Mouse (Mus musculus): ENCODE data around the gene Nhlrc4.

The Nhlrc4 gene

DNA sequence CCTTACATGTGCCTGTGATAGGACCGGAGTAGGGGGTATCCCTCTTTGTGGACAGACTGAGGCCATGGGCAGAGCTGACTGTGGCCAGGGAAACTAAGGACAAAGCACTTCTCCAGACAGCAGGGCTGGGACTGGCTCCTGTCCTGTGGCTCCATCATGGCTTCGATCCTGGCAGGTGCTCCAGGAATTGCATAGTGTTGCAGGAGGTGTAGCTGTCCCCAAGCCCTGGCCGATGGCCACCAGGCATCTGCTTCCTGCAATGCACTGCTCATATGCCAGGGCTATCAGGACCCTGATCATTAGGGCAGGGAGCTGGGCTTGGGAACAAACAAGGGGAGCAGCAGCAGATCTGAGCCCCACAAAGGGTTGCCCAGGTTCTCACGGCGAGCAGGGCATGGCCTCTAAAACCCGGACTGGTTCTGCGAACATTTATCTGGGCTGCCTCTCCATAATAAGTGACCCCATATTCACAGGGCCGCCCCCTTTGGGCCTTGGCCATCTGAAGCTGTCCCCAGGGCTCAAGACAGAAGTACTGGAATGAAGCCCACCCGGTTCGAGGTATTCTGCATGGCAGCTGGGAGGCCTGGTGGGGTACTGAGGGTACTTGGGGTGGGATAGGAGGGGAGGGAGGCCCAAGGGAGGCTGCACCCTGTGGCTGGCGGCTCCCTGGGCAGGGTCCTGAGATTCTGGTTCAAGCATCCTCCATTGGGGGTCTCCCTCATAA lies 14.2 kb upstream of the Nhlrc4 start:
- CTCF ChIA-PET, result no interaction called here

DNA sequence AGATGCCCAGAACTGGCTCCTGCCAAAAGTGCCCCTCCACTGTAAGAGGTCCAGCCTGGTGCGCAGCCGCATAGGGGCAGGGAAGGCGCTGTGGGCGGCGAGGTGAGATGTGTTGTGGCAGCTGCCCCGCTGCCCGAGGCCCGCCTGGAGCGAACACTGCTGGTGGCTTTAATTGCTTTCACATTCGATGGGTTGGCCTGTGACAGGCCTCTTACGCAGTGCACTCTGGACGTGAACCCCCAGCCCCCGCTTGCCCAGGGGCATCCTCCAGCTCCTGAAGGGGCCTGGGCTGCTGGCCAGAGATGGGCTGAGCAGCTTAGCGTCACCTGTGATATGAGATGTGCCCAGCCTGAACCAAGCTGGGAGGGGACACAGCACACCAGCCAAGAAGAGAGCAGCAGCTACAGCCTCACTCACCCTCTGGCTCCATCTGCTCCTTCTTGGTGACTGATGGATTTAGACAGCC lies 12.9 kb upstream of the Nhlrc4 start:
- CTCF ChIA-PET, result no interaction called here

DNA sequence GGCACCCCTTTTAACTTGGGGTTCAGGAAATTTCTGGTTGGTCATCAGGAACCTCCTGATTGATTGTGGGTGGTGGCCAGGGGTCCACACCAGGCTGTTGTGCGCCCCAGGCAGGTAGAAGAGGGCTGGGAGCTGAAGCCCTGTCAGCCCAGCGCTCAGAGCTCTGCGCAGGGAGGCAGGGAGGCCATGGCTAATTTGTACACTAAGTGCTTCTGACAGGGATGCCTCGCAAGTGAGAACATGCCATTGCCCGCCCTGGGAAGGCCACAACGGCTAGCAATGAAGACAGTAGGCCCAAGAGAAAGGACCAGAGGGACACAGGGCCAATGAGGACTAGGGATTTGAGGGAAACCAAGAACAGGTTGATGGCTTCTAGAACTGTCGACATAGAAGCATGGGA lies 11.9 kb upstream of the Nhlrc4 start:
- CTCF ChIA-PET, result no interaction called here

DNA sequence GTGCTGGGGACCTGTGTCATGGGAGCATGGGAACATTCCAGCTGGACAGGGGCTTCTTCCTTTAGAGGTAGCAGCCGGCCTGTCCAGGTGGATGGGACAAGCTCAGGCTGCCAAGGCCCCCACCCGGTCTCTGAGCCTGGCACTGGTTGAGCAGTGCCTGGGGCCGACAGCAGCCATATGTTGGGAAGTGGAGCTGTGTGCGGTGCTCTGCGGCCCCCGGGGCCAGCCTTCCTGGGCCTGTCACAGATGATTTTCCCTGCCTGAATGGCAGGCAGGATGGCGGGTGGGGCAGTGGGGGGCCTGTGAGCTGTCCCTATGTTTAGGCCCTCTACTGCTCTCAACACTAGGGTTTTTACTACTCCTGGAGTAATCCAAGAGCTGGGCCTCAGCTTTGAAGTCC lies 11.4 kb upstream of the Nhlrc4 start:
- CTCF ChIA-PET, result no interaction called here

DNA sequence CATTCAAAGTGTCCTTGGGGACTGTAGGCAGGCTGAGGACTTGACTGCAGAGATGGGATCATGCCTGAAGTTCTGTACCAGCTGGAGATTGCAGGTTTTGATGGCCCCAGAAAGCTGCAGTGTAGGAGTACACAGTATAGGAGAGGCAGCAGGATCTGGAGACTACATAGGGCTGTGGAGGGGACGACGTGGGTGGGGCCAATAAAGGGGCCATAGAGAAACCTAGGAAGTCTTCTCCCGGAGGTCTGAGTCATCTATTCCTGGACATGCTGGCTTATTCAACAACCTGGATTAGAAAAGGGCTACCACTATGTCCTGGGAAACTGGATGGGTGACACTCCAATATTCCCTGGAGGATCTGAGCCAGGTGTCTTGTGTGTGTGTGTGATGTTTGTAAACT lies 11.0 kb upstream of the Nhlrc4 start:
- CTCF ChIA-PET, result no interaction called here

DNA sequence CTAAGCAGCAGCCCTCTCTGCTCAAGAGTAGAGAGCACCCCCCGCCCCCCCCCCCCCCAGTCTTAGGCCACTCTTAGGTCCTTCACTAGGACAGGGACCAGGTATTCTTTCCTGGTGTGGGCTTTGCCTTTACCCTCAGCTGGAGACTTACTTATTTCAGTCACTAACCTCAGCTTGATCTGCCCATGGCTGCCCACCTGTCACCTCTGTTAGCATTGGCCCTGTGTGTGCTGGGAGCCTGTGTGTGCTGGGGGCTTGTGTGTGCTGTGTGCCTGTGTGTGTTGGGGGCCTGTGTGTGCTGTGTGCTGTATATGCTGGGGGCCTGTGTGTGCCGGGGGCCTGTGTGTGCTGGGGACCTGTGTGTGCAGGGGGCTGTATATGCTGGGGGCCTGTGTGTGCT lies 9.9 kb upstream of the Nhlrc4 start:
- CTCF ChIA-PET, result no interaction called here

DNA sequence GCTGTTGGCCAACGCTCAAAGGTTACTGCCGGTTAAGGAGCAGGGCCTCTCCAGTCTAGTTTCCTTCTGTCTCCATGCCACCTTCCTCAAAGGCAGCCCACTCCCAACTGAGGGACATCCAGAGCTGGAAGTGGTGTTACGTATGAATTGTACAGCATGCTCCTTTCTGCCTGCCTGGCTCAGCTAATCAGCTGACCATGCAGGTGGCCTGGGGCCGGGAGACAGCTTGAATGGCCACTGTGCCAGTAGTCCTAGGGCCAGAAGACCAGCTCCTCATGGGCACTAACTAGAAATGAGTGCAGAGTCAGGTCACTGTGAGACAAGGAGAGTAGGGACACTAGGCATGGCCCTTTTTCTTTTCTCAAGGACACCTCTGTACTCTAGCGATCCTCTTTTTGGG lies 8.4 kb upstream of the Nhlrc4 start:
- CTCF ChIA-PET, result no interaction called here

DNA sequence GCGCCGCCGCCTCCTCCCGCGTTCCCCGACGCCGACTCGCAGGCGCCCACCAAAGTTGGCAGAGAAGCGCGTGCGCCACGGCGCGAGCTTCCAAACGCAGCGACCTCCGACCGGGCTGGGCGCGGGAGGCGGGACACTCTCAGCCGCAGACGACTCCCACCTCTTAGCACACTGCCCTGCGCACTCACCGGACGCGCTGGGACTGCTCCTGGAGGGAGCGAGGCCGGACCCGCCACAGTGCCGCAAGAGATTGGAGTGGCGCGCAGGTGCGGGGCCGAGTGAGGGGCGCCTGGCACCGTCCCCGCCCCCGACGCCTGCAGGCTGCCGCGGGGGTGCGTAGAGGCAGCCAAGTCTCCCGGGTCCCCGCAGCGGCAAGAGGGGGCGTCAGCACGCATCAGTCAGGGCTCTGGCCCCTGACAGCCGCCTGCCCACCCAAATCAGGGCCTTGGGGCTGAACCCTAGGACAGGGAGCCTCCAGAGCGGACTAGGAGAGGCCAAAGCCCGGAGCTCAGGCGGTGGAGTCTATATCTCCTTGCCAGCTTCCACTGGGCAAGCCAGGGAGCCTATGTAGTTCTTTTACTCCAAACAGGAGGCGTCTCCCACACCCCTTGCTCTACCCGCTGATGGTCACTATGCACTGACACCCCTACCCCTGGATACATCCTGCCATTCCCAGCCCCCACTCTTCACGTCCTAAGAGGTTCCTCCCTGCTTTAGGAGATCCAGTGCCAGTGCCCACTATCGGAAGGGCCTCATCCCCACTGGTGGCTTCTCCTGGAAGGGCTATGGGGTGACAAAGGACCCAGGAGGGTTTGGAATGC lies 7.3 kb upstream of the Nhlrc4 start, which contains the start of gene A930017K11Rik:
TSS of gene A930017K11Rik (minus strand) at position 763 of the 821 bp plus-strand sequence.
- CTCF ChIA-PET, result no interaction called here

DNA sequence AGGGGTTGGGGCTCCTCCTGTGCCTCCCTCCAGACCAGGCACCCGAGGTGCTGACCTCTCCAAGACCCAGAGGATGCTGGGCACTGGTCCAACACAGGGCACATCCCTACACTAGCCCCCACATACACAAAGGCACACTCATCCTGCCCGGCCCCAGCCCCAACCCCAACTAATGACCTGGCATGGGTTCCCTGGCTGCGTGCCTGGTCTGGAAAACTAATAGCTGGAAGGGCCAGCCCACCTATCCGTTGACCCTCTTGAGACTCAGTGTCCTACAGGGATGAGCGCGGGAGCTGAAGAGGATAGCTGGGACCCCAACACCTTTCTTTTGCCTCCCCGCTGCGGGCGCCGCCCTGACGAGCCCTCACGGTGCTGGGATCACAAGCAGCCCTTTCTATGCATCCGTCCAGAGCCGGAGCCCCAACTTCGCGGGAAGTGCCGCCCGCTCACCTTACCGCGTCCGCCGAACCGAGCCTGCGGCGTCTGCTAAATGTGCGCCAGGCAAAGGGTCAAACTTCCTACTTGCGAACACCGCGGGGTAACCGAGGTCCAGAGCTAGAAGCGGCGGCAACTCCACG lies 6.6 kb upstream of the Nhlrc4 start:
- CTCF ChIA-PET, result no interaction called here

DNA sequence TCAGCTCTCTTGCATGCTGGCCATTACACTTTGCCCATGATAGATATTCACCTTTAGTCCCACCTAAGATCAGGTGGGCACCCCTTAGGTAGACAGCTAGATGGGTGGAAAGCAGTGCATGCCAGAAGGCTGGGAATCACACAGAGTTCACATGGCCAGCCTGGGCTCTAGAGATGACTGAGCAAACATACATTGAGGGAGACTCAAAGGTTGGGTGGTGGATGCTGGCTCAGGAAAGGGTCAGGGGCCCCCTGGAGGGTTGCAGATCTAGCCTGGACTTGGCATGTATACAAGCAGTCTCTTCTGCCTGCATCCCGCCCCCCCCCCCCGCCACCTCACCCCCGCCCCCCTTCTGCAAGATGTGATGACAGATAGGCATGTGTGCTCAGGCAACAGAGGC lies 5.9 kb upstream of the Nhlrc4 start:
- CTCF ChIA-PET, result no interaction called here

DNA sequence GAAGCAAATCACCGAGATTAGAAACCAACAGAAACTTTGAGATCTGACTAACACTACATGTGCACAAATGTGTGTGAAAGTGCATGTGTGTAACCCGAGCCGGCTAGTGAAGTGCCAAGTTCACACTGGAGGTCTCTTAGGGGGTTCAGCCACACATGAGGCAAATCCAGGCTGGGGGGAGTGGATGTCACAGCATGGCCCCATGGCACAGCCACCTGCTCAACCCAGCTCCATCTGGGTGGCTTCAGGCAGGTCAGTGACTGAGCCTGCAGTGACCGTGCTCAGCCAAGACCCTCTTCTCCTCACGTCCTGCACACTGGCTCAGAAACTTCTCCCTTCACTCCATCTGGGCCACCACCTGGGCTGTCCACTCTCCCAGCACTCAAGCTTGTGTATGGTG lies 5.2 kb upstream of the Nhlrc4 start:
- CTCF ChIA-PET, result no interaction called here

DNA sequence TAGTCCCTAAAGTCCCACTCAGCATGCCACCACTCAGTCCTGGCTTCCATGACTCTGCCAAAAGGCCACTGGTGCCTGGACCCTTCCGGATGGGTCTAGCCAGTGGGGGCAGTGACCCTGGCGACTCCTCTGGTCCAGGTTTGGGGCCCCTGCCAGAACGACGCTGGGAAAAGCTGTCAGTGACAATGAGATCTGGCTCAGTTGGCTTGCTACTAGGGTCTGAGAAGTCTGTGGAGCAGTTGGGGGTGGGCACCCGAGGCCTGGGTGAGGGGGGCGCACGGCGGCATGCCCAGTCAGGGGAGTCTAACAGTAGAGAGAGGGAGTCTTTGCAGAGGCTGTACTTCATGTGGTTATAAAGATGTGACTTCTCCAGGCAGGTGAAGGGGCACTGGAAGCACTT lies 3.3 kb upstream of the Nhlrc4 start:
- CTCF ChIA-PET, result interaction anchor here (0.7 kb wide), 1 partner anchor 38 kb away, joined by 3 read pairs; no protein-coding TSS in a partner anchor

DNA sequence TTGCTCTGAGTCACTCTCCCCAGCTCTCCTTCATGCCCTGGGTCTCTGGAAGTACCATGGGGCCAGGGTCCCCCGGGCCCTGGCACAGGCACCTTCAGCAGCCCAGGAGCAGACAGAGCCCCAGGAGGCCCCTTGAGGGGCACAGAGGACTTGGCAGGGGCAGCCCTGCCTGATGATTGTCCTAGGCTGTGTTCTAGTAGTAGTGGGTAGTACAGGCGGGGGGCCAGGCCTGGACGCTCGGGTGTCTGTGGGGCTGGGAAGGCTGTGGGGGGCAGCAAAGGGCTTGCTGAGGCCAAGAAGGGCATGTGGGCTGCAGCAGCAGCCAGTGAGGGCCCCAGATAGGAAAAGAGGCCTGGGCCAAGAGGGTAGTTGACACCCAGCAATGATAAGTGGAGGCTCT lies 2.8 kb upstream of the Nhlrc4 start:
- CTCF ChIA-PET, result no interaction called here

DNA sequence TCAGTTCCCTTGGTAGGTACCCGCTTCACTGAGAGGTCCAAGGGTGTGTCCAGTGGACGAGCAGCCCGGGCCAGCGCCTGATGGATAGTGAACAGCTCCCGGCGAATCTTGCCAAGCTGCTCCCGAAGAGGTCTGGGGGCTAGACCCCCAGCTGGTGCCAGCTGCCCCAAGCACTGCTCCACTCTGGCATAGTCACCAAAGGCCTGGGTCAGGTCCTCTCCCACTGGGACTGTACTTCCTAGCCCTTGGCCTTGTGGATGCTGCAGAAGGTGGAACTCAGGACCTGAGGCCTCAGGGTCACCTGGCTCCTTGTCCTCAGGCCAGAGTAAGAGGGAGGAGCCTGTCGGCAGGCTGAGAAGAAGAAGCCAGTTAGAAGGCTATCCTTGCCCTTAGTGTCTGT lies 2.1 kb upstream of the Nhlrc4 start:
- CTCF ChIA-PET, result no interaction called here

DNA sequence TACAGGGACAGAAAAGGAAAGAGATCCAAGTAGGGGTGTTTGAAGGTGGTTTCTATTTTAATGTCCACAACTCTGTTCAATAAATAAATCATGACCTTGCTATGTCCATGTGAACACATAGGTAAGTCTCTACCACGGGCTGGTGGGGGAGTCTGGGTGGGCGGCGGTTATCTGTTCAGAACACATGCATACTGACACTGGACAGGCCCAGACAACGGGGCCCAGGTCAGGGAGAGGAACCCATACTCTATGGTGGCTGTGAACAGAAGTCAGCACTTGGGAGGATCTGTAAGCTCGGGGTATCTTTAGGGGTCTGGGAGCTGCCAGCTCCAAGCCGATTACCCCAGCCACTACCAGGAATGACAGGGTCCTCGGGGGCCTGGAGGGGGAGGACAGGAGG lies 1.6 kb upstream of the Nhlrc4 start:
- CTCF ChIA-PET, result no interaction called here

DNA sequence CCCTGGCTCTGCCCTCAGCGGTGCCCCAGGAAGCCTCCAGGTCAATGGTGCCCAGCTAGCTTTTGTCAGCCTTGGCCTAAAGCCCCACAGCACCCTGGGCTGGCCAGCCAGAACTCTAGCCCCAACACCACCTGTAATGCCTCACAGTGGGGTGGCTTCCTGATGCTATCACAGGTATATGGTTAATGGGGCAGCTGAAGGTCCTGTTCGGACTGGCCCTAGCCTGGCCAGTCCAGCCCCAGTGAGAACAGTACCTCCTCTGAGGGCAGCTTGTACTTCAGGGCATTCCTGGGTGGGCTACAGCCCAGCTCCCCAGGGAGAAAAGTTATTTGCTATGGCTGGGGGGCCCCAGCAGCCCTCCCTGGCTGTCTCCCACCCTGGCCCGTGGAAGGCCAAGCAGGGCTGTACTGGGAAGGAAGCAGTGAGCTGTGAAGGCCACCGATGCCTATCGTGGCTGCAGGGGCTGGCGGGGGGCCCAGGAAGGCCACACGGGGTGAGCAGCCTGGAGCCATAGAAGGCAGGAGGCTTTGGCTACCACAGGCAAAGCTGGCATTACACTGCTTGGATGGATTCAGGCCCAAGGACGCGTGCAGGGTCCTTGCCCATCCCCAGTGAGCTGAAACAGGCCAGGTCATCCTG lies 875 bp upstream of the Nhlrc4 start:
- CTCF ChIA-PET, result no interaction called here

DNA sequence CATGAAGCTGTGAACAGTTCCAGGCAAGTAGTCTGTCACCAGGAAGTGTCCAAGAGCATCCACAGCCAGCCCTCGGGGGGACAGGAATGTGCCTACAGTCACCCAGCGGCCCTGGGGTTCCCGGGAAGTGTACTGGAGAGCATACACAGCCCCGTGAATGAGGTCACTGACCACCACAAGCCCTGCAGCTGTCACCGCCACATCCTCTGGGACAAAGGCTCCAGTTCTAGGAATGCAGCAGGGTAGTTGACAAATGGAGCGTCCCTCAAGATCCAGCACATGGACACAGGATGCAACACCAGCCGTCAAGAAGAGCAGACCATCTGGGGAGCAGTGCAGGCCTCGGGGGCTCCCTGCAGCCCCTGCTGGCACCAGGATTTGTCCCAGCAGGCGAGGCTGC lies 992 bp downstream of the Nhlrc4 start:
- CTCF ChIA-PET, result interaction anchor here (0.6 kb wide), 2 partner anchors 20 to 36 kb away, joined by 3 to 9 read pairs; no protein-coding TSS in a partner anchor

DNA sequence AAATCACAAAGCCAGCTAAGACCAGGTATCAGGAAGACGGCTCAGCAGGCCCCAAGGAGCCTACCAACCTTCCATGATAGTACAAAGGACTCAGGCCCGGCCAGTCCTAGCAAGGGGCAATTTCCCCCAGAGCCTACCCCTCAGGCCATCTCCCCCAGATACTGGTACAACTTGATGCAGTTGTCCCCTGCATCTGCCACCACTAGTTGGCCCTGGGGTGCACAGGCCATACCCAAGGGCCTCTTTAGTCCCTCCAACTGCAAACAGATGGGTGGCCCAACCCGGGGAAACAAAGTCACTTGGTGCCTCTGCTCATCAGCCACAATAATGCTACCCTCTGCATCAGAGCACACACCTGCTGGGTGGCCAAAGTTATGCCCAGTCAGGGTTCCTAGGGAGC lies 1.5 kb downstream of the Nhlrc4 start:
- CTCF ChIA-PET, result no interaction called here

DNA sequence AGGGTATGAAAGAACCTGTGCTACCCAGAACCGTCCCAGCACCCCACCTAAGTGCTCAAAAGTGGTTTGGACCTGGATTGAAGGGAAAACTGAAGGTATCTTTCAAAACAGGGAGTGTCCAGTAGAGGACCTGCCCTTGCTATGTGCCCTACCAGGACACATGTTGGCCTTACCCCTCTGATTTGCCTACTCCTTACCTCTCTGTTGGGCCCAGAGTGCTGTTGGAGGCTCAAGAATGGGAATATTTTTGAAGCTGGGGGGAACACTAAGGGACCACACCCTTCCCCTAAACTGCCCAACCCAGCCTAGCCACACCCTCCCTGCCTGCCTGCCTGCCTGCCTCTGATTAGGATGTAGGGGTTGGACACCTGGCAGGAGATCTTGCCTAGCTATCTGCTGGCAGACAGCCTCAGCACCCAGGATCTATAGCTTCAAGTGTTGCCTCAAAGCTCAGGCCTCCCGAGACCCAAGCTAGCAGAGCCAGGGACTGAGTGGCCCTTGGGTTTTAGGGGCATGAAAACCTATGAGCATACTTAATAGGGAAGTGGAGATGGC lies 2.1 kb downstream of the Nhlrc4 start:
- CTCF ChIA-PET, result no interaction called here

DNA sequence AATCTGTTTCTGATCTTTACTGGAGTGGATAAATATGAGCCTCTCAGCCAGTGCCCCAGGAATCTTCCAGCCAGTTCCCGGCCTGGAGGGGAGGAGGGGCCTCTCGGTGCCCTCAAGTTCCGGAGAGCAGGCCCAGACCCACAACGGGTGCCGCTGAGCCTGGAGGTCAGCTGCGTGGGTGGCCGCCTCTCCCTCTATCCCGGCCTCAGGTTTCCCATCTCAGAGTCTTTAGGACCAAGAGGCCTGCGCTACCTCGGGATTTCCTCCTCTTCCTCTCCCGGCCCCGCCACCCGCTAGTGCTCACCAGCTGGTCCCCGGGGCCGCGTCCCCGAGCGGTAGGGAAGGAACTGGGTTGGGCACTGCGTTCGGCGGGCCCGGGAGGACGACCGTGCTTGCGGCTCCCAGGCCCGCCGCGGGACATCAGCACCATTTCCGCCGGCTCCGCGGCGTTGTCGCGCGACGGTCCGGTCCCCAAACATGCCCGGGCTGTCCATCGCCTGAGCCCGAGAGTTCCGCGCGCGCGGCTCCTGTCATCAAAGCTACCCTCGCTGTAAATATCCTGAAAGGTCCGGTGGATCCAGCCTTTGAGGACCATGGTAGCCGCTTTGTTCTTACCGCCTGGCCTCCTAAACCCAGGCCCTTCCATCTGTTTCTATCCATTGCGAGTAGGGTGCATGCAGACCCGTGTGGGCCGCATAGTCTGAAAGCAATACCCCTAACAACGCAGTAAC lies 3.1 kb downstream of the Nhlrc4 start:
- CTCF ChIA-PET, result interaction anchor here (0.6 to 0.9 kb wide), 2 partner anchors 12 to 15 kb away, joined by 3 to 4 read pairs; no protein-coding TSS in a partner anchor

DNA sequence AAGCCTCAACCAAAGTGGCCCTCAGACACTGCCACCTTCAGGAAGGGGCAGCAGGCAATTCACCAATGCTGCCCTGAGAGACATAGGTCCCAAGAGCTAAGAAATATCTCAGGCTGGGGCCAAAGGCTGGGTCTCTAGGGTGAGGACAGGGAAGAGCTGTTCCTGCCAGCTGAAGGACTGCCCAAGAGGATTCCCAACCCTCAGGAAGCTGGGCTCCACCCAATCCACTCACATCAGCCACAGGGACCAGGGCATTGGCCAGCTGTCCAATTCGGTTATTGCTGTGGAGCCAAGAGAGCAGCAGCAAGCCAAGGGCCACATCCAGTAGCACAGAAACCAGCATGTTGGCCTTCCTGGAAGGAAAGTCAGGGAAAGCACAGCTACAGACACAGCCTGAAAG lies 10.2 kb downstream of the Nhlrc4 start:
- CTCF ChIA-PET, result interaction anchor here (0.6 to 1.0 kb wide), 2 partner anchors 9 to 471 kb away, joined by 3 read pairs; no protein-coding TSS in a partner anchor
